Mouse (Mus musculus) megakaryocyte, embryonic 14.5 days (primary cell): Measurements from ENCODE around the gene Rbm38.

Source experiments
- FLI1 ChIP-seq: IDR thresholded peaks from 2 replicates; pipeline ENCODE4 v1.6.1; 2012; ENCODE audit warnings: low read length, inconsistent platforms, mixed read lengths
- GATA1 ChIP-seq: IDR thresholded peaks from 3 replicates; pipeline ENCODE4 v1.6.1; 2012; ENCODE audit warnings: mixed read lengths, low read length, inconsistent platforms, borderline replicate concordance

DNA sequence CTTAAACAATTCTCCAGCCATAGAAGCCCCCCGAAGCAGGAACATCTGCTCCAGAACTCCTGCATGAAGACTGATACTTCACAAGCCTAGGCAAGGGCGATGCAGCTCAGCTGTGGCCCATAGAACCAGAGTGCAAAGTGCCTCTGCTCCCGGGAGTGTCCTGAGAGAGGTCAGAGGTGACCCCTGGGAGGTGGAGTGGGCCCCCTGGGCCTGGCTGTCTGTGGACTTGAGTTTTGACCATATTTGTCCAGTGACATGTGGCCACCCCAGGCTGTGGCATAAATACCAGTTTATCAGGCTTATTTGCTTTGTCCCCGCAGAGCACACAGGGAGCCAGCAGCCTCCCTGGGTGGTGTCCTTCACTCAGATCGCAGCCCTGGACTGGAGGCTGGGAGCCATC lies 20.9 kb downstream of the Rbm38 start:
- TF ChIP-seq GATA1 (no peak), FLI1 (no peak)
